Mouse (Mus musculus) spleen, adult 10 weeks (tissue): ENCODE results near the gene Cox6b1. TPM values are rescaled to one million over a fixed set of nuclear protein-coding genes. Genes with fewer than 3 reads are reported as not detected.

Source experiments
- polyA plus RNA-seq: library from polyadenylated mRNA; stranded (reverse); fragments of 350-450 nt; fragmentation: Illumina TruSeq; extraction: RNeasy Lipid Tissue Mini Kit (QIAGEN cat#74804); gene quantifications from one replicate; pipeline ENCODE4 v1.2.3, GENCODE M21; 2015; ENCODE audit warnings: low replicate concordance; ENCODE audit not compliant: insufficient read depth

Gene Cox6b1
- polyA plus RNA-seq, result 519 TPM

GRCm38 (mm10) chr7:30625530-30626384 is at the start of gene Cox6b1:
TSS of gene Cox6b1 (minus strand) at chr7:30626151.

GRCm38 (mm10) chr7:30671480-30671879 is 45.5 kb upstream of the Cox6b1 start, which contains the start of gene Pmis2:
TSS of gene Pmis2 (minus strand) at chr7:30671605.

GRCm38 (mm10) chr7:30664529-30665200 is 38.7 kb upstream of the Cox6b1 start, which contains the start of gene Haus5:
TSS of gene Haus5 (minus strand) at chr7:30664994.

GRCm38 (mm10) chr7:30649591-30650540 is 23.9 kb upstream of the Cox6b1 start, which contains the start of gene Rbm42:
TSS of gene Rbm42 (minus strand) at chr7:30650317.

GRCm38 (mm10) chr7:30635752-30636151 is 9.8 kb upstream of the Cox6b1 start, which contains the start of gene Etv2:
TSS of gene Etv2 (minus strand) at chr7:30635852.

GRCm38 (mm10) chr7:30612654-30613402 is 13.1 kb downstream of the Cox6b1 start, which contains the start of gene Upk1a:
TSS of gene Upk1a (minus strand) at chr7:30612847.

GRCm38 (mm10) chr7:30598786-30599185 is 27.2 kb downstream of the Cox6b1 start, which contains the start of gene Zbtb32:
TSS of gene Zbtb32 (minus strand) at chr7:30598909.

GRCm38 (mm10) chr7:30588676-30589434 is 37.1 kb downstream of the Cox6b1 start, which contains the start of gene Kmt2b:
TSS of gene Kmt2b (minus strand) at chr7:30588726.

Other genes starting within 250 kb of the Cox6b1 start
- 399 TPM for gene Tyrobp, start 212.4 kb downstream of the Cox6b1 start, polyA plus RNA-seq
- gene Hcst, start 206.3 kb downstream of the Cox6b1 start, polyA plus RNA-seq, result 34.7 TPM
- gene Nfkbid, start 204.4 kb downstream of the Cox6b1 start, polyA plus RNA-seq, result 36.4 TPM
- 0.81 TPM for gene Aplp1, start 180.6 kb downstream of the Cox6b1 start, polyA plus RNA-seq
- gene Kirrel2, start 168.5 kb downstream of the Cox6b1 start, polyA plus RNA-seq, result not detected
- 0.26 TPM for gene Nphs1, start 167.8 kb downstream of the Cox6b1 start, polyA plus RNA-seq
- gene Prodh2, start 132.5 kb downstream of the Cox6b1 start, polyA plus RNA-seq, result not detected
- 2.3 TPM for gene Arhgap33, start 91.1 kb downstream of the Cox6b1 start, polyA plus RNA-seq
- 6.5 TPM for gene Hspb6, start 74.0 kb downstream of the Cox6b1 start, polyA plus RNA-seq
- gene Proser3, start 73.9 kb downstream of the Cox6b1 start, polyA plus RNA-seq, result 6.0 TPM
- gene Lin37, start 66.3 kb downstream of the Cox6b1 start, polyA plus RNA-seq, result 50.0 TPM
- 48.4 TPM for gene U2af1l4, start 62.9 kb downstream of the Cox6b1 start, polyA plus RNA-seq
- gene Gm49396, start 62.8 kb downstream of the Cox6b1 start, polyA plus RNA-seq, result 21.5 TPM
- gene Psenen, start 62.5 kb downstream of the Cox6b1 start, polyA plus RNA-seq, result 134 TPM
- not detected for gene Igflr1, start 60.7 kb downstream of the Cox6b1 start, polyA plus RNA-seq
- 45.0 TPM for gene Kmt2b, start 37.4 kb downstream of the Cox6b1 start, polyA plus RNA-seq
- 2.5 TPM for gene Zbtb32, start 27.2 kb downstream of the Cox6b1 start, polyA plus RNA-seq
- 0.22 TPM for gene Upk1a, start 13.3 kb downstream of the Cox6b1 start, polyA plus RNA-seq
- not detected for gene Etv2, start 9.7 kb upstream of the Cox6b1 start, polyA plus RNA-seq
- gene Rbm42, start 24.2 kb upstream of the Cox6b1 start, polyA plus RNA-seq, result 12.1 TPM
- gene Haus5, start 38.8 kb upstream of the Cox6b1 start, polyA plus RNA-seq, result 27.1 TPM
- not detected for gene Pmis2, start 45.5 kb upstream of the Cox6b1 start, polyA plus RNA-seq
- not detected for gene 2200002J24Rik, start 72.8 kb upstream of the Cox6b1 start, polyA plus RNA-seq
- gene Atp4a, start 86.1 kb upstream of the Cox6b1 start, polyA plus RNA-seq, result not detected
- gene Tmem147, start 103.4 kb upstream of the Cox6b1 start, polyA plus RNA-seq, result 51.8 TPM
- not detected for gene Gapdhs, start 117.5 kb upstream of the Cox6b1 start, polyA plus RNA-seq
- gene Sbsn, start 125.3 kb upstream of the Cox6b1 start, polyA plus RNA-seq, result 5.4 TPM
- 0.43 TPM for gene Dmkn, start 137.6 kb upstream of the Cox6b1 start, polyA plus RNA-seq
- not detected for gene Krtdap, start 161.7 kb upstream of the Cox6b1 start, polyA plus RNA-seq
- 23.9 TPM for gene Ffar2, start 197.6 kb upstream of the Cox6b1 start, polyA plus RNA-seq
- gene Ffar3, start 230.0 kb upstream of the Cox6b1 start, polyA plus RNA-seq, result 0.41 TPM
- gene Ffar1, start 235.4 kb upstream of the Cox6b1 start, polyA plus RNA-seq, result 29.4 TPM